Mouse (Mus musculus) CH12.LX (cell line): ENCODE measurements around the gene Rabgap1l.

Experiments
- BHLHE40 ChIP-seq: IDR thresholded peaks from 2 replicates; pipeline ENCODE4 v1.6.1; 2011; ENCODE audit warnings: mild to moderate bottlenecking, low read depth, low read length, improper control_type of control experiment
- CTCF ChIP-seq, 2 experiments: IDR thresholded peaks in 1 of 2; conservative IDR thresholded peaks in 1 of 2; 2 replicates each; pipeline ENCODE4 v1.5.1; 2011 to 2012; ENCODE audit warnings: low read depth in 2 of 2, low read length in 2 of 2, improper control_type of control experiment in 1 of 2, inconsistent platforms in 1 of 2, mild to moderate bottlenecking in 1 of 2, moderate library complexity in 1 of 2
- EP300 ChIP-seq: IDR thresholded peaks from 2 replicates; pipeline ENCODE4 v1.6.1; 2011; ENCODE audit warnings: low read length, improper control_type of control experiment
- GABPA ChIP-seq: IDR thresholded peaks from 2 replicates; pipeline ENCODE4 v1.6.1; 2012; ENCODE audit warnings: low read depth, low read length, improper control_type of control experiment, inconsistent platforms; ENCODE audit not compliant: insufficient replicate concordance
- MAFK ChIP-seq: IDR thresholded peaks from 2 replicates; pipeline ENCODE4 v1.6.1; 2011; ENCODE audit warnings: low read length, improper control_type of control experiment; ENCODE audit not compliant: insufficient replicate concordance
- POLR2A ChIP-seq: IDR thresholded peaks from 2 replicates; pipeline ENCODE4 v1.6.1; 2011; ENCODE audit warnings: low read depth, mild to moderate bottlenecking, improper control_type of control experiment, low read length
- POLR2AphosphoS2 ChIP-seq: IDR thresholded peaks from 2 replicates; pipeline ENCODE4 v1.6.1; 2011; ENCODE audit warnings: low read depth, low read length, improper control_type of control experiment
- SMC3 ChIP-seq: IDR thresholded peaks from 2 replicates; pipeline ENCODE4 v1.6.1; 2011; ENCODE audit warnings: low read depth, low read length, improper control_type of control experiment
- USF1 ChIP-seq: IDR thresholded peaks from 2 replicates; pipeline ENCODE4 v1.6.1; 2014; ENCODE audit warnings: low read depth, mild to moderate bottlenecking, inconsistent platforms, low read length, improper control_type of control experiment
- ZNF384 ChIP-seq: IDR thresholded peaks from 2 replicates; pipeline ENCODE4 v1.6.1; 2012; ENCODE audit warnings: low read depth, low read length, improper control_type of control experiment, inconsistent platforms

DNA sequence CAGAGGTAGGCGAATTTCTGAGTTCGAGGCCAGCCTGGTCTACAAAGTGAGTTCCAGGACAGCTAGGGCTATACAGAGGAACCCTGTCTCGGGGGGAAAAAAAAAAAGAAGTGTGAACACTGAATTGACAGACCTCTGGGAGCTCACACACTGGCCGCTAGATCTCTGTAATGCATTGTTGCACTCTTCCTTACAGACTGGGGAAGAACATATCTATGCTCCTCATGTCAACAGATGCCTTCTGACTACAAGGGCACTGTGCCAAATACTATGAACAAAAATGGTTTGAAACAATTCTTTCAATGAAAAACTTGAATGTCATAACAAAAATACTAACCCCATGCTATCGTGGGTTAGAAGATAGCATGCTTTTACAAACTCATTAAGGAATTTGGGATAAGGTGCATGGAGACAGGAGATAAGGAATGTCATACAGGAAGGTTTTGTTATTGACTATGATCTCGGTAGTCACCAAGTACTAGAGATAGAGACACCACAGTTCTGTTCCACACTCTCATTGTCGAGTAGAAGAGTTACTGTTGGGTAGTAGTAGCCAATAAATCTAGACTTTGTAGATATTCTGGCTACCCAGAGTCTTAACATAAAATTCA, 519.8 kb downstream of the Rabgap1l start:
- TF ChIP-seq SMC3 (no peak), CTCF (conservative IDR thresholded peaks at IDR 0.05 in 1 of 2, IDR thresholded peaks at IDR 0.05 in 1 of 2; ENCODE audit: low read depth in 2 of 2, low read length in 2 of 2) (no peak), POLR2A (no peak), EP300 (no peak), MAFK (no peak), BHLHE40 (no peak), USF1 (no peak), POLR2AphosphoS2 (no peak), GABPA (no peak), ZNF384 (no peak)
